Mouse (Mus musculus) spleen, adult 10 weeks (tissue): ENCODE results near the gene Defa33. TPM values are rescaled to one million over a fixed set of nuclear protein-coding genes. Genes with fewer than 3 reads are reported as not detected.

Experiments used
- polyA plus RNA-seq: library from polyadenylated mRNA; stranded (reverse); fragments of 350-450 nt; fragmentation: Illumina TruSeq; extraction: RNeasy Lipid Tissue Mini Kit (QIAGEN cat#74804); gene quantifications from one replicate; pipeline ENCODE4 v1.2.3, GENCODE M21; 2015; ENCODE audit warnings: low replicate concordance; ENCODE audit not compliant: insufficient read depth

Defa33 gene
- not detected for polyA plus RNA-seq

GRCm38 (mm10) chr8:21391511-21391910, at the start of gene Defa33:
Gene Defa33 (plus strand): TSS chr8:21391811.

GRCm38 (mm10) chr8:21378215-21378614, 13.4 kb upstream of the Defa33 start, which contains the start of gene Defa2:
Gene Defa2 (plus strand): TSS chr8:21378515.

GRCm38 (mm10) chr8:21427111-21427510, 35.5 kb downstream of the Defa33 start, which contains the start of gene Defa36:
Gene Defa36 (plus strand): TSS chr8:21427411.

Other genes with a start within 250 kb of the Defa33 start
- gene Defa22, start 229.5 kb upstream of the Defa33 start, polyA plus RNA-seq = not detected
- gene Defa31, start 200.2 kb upstream of the Defa33 start, polyA plus RNA-seq = not detected
- not detected for gene Gm15293, start 190.2 kb upstream of the Defa33 start, polyA plus RNA-seq
- gene Gm15292, start 142.1 kb upstream of the Defa33 start, polyA plus RNA-seq = not detected
- gene Defa27, start 76.3 kb upstream of the Defa33 start, polyA plus RNA-seq = not detected
- gene Defa29, start 64.8 kb upstream of the Defa33 start, polyA plus RNA-seq = not detected
- gene Defa2, start 13.3 kb upstream of the Defa33 start, polyA plus RNA-seq = not detected
- not detected for gene Defa36, start 35.6 kb downstream of the Defa33 start, polyA plus RNA-seq
- gene Gm7849, start 64.7 kb downstream of the Defa33 start, polyA plus RNA-seq = not detected
- gene Defa20, start 117.4 kb downstream of the Defa33 start, polyA plus RNA-seq = not detected
- not detected for gene Defa32, start 137.2 kb downstream of the Defa33 start, polyA plus RNA-seq
- gene Defa37, start 173.6 kb downstream of the Defa33 start, polyA plus RNA-seq = not detected
- gene Defa28, start 191.2 kb downstream of the Defa33 start, polyA plus RNA-seq = not detected
- not detected for gene Gm7861, start 202.7 kb downstream of the Defa33 start, polyA plus RNA-seq
- not detected for gene Defa26, start 226.4 kb downstream of the Defa33 start, polyA plus RNA-seq